Mouse (Mus musculus): ENCODE measurements around the gene Atp6v0c.
"Not testable (repeated sequence)": the region's sequence is repeated elsewhere in the genome, so short reads cannot be mapped to it uniquely, and the experiment has no call there.

The Atp6v0c gene

GRCm38 (mm10) chr17:24157121-24157520 lies 12.4 kb downstream of the Atp6v0c start:
- DNase-seq (ENCODE audit: low spot score in 2 of 2): no peak

DNA sequence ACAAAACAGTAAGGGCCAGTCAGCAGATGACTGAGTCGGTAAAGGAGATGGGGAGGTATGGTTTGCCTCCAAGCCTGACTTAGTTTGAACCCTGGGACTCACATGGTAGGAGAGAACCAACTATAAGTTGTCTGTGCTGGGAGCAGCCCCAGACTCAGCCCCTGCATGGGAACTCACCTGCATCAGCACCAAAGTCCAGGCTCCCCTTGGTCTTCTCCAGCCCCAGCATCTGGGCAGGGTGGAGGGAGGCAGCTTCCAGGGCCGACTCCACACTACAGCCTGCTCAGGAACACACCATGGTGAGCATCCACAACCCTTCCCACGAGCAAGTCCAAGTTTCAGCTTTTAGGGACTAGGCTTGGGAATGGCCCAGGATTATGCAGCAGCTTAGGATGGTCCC lies 13.1 kb downstream of the Atp6v0c start:
- no peak for DNase-seq (ENCODE audit: low spot score in 2 of 2)

- DNase-seq (ENCODE audit: low spot score in 2 of 2): no peak
These were observed 13.8 kb downstream of the Atp6v0c start for GRCm38 (mm10) chr17:24155742-24156141.

GRCm38 (mm10) chr17:24154463-24154862 lies 15.0 kb downstream of the Atp6v0c start:
- DNase-seq (ENCODE audit: low spot score in 2 of 2): no peak

GRCm38 (mm10) chr17:24151890-24152563 lies 17.5 kb downstream of the Atp6v0c start:
- DNase-seq (ENCODE audit: low spot score in 2 of 2): peak; percentile 80 to 83

- DNase-seq (ENCODE audit: low spot score in 2 of 2): no peak
These were observed 18.1 kb downstream of the Atp6v0c start for GRCm38 (mm10) chr17:24151382-24151781.

DNA sequence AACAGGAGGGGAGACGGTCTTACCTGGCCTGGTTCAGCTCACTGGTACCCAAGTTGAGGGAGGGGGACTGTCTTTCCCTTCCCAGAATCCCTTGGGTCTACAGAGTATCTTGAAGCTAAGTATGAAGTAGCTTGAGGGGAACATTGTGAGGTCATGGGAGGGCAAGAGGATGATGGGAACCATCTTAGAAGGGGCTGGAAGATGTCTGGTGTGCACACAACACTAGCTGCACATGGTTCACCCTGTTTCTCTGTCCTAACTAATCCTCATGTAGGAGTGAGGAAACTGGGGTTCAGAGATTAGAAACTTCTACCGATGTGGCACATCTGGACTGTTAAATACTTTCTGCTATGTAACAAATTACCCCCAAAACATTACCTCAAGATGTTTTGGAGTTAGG lies 18.7 kb downstream of the Atp6v0c start, which contains the start of gene Pdpk1:
Gene Pdpk1 (minus strand): TSS at position 101 of the 400 bp plus-strand sequence.
- no peak for DNase-seq (ENCODE audit: low spot score in 2 of 2)

DNA sequence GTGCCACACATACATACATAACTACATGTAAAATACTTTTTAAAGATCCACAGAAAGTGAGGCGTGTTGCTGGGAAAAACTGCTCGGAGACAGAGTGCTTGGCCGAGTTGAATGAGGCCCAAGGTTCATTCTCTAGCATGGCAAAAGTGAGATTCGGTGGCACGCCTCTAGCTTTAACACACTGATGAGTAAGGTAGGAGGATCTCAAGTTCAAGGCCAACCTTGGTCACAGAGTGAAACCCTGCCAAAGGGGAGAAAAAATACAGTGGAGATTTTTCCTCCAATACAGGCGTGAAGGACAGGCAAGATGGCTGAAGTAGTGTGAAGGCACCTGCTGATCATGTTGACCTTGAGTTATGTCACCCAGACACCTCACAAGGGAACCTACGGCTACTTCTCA lies 20.1 kb downstream of the Atp6v0c start:
- no peak for DNase-seq (ENCODE audit: low spot score in 2 of 2)

DNA sequence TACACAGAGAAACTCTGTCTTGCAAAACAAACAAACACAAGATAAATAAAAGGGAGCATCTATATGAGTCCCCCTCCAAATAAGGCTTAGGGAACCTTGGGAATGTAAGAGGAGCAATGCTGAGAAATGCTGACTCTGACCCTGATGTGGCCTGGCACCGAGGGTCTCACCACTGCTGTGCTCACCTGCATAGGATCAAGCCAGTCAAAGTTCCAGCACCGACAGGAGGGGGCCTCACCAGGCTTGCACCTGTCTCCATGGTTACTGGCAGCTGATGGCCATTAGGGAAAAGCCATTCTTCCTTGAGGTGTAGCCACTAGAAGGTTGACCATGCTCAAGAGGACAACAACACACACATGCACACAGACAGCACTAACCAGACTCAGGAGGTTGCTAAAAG lies 26.6 kb downstream of the Atp6v0c start:
- DNase-seq (ENCODE audit: low spot score in 2 of 2): no peak

DNA sequence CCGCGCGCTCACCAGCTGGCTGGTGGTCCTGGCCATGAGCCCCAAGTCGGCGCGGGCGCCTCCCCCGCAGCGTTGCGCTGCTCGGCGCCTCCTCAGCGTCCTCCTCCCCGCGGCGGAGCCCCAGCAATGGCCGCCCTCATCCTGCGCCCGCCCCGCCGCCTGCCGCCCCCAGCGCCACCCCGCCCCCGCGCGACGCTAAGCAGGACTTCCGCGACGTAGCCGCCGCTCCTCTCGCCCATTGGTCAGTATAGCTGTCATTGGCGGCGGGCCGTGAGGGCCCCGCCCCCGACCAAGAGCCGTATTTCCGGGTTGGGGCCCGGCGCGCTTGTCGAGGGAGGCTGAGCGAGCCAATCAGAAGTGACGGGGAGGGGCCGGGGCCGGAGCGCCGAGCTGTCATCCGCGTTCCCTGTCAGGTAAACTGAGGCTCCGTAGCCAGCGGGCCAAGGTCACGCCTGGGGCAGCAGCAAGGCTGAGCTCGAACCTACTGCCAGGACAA lies 28.0 kb downstream of the Atp6v0c start:
- peak; percentile 96 to 97 for DNase-seq (ENCODE audit: low spot score in 2 of 2)

GRCm38 (mm10) chr17:24140845-24141424 lies 28.6 kb downstream of the Atp6v0c start:
- DNase-seq (ENCODE audit: low spot score in 2 of 2): no peak

DNA sequence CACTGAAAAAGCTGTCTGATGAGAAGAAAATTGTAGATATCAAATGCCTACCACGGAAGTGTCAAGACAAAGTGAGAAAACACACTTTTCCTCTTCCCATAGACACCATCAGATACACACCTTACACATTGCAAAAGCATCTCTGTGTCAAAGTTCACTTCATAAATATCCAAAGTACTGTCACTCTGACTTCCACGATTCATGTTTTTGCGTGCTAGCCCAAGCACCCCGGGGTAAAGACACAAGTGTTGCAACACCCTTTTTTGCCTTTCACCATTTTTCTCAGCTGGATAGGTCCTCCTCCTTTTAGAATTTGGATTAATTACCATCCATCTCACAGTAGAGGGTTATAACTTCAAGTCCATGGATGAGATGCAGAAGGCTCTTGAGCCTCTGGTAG lies 29.5 kb downstream of the Atp6v0c start:
- no peak for DNase-seq (ENCODE audit: low spot score in 2 of 2)

- no peak for DNase-seq (ENCODE audit: low spot score in 2 of 2)
These were observed 30.2 kb downstream of the Atp6v0c start for GRCm38 (mm10) chr17:24139256-24139655.

DNA sequence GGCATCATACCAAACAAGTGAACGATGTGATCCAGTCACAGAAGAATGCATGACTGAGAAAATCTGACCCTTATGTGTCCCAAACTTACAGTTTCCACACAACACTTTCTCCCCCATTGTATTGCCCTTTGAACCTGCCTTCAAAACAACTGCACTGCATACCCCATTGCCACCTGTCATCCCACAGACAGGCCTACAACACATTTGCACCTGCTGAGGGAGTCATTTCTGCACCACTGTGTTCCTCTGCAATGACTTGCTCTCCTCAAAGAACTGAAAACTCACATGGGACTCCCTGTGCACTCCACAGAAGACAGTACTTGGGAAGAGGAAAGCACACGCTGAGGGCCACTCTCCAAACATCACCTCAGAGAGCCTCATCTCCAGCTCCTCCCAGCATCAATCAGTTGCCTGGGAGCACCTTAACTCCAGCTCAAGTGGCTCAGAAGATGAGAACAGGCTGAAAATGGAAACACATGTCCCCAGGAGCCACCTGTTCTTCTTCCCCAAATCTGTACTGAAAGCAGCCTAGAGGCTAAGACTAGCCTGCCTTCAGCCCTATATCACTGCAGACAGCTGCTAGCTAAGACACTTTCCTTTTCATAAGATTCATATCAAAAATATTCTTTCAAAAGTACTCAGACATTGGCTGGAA lies 32.1 kb downstream of the Atp6v0c start:
- DNase-seq (ENCODE audit: low spot score in 2 of 2): no peak

GRCm38 (mm10) chr17:24134062-24134461 lies 35.4 kb downstream of the Atp6v0c start:
- no peak for DNase-seq (ENCODE audit: low spot score in 2 of 2)

GRCm38 (mm10) chr17:24132919-24133318 lies 36.6 kb downstream of the Atp6v0c start:
- not testable (repeated sequence) for DNase-seq (ENCODE audit: low spot score in 2 of 2)

DNA sequence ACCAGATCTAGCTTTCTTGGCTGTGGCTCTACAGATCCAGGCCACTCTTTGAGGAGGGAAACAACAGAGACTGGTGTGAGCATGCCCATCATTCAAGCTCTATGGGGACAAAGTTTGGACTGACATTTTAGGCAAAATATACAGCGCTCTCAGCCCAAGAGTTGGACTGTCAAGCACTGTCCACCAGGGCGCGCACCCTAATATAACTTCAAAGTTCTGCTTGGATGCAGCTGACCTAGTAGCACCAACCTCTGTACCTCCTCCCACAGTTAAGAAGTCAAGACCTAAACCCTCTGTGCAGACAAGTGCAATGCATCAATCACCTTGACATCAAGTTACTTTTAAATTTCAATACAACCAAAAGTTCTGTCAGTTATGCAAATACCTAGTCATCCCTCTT lies 37.9 kb downstream of the Atp6v0c start:
- no peak for DNase-seq (ENCODE audit: low spot score in 2 of 2)

DNA sequence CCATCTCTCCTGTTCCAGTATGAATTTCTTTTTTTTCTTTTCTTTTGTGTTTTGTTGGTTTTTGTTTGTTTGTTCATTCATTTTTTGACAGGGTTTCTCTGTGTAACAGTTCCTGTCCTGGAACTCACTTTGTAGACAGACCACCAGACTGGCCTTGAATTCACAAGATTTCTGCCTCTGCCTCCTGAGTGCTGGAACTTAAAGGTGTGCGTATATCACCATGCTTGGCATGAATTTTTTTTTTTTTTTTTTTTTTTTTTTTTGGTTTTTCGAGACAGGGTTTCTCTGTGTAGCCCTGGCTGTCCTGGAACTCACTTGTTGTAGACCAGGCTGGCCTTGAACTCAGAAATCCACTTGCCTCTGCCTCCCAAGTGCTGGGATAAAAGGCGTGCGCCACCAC lies 40.3 kb downstream of the Atp6v0c start:
- not testable (repeated sequence) for DNase-seq (ENCODE audit: low spot score in 2 of 2)

- DNase-seq (ENCODE audit: low spot score in 2 of 2): no peak
These were observed 41.9 kb downstream of the Atp6v0c start for GRCm38 (mm10) chr17:24127592-24127991.

DNA sequence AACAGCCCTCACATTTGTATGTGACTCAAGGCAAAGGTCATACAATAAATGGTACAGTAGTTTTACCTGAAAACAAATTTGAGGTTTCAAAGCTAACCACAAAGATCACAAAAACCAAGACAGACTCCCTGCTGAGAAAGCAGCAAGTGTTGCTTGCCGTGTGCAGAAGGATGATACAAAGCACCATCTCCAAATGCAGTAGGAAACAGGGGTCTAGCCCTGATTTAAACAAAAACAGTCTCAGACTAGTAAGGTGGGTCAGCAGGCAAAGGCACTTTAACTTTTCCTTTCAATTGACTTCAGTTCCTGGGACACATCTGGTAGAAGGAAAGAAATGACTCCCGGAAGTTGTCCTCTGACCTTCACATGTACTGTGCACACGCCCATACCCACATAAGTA lies 42.7 kb downstream of the Atp6v0c start:
- no peak for DNase-seq (ENCODE audit: low spot score in 2 of 2)

DNA sequence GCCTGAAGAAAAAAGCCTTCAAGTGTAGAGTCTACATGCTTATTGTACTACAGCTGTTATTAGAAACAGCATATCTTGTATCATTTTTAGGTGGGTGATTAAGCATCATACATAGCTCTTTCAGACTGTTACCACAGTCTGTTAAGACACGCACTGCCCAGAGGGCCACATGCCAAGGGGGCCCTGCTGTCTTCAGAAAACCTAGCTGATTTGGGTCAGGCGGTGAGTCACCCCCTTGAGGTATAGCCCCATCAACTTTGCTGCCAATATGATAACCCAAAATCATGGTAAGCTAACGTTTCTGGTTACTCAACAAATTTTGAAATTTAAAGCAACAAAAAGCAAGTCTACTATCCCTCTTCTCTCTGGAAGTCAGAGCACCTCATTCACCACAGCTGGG lies 50.1 kb downstream of the Atp6v0c start:
- no peak for DNase-seq (ENCODE audit: low spot score in 2 of 2)

Data from right cerebral cortex, adult 2 months (tissue).